Mouse (Mus musculus): ENCODE measurements around the gene Nsun5.

DNA sequence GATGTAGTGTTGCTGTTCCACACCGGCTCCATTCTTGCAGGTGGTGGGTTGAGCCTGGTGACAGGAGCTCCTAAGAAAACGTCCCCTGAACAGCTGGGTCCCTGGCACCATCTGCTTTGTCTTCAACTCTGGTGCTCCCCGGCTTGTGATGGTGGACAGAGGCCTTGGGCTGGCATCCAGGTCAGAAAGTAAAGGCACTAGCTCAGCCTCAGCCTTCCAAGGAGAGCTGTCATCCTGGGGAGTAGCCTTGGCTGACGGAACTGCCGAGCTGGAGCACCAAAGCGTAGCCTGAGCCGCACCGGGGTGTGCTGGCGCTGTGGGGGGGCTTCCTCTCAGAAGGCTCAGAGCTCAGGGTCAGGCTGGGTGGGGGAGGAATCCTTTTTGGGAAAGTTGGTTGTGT lies 40.5 kb downstream of the Nsun5 start:
- TF ChIP-seq POLR2A (IDR thresholded peaks at IDR 0.05; ENCODE audit: low read depth, low read length): no peak
- no peak for TF ChIP-seq CTCF (IDR thresholded peaks at IDR 0.05; ENCODE audit: extremely low read depth, insufficient read length, insufficient replicate concordance, low read depth, low read length)

Measured in small intestine, adult 2 months (tissue).